Mouse (Mus musculus) ES-E14 (cell line): ENCODE results near the gene Dennd1a.

Experiments used
- CHD2 ChIP-seq: IDR thresholded peaks from 2 replicates; pipeline ENCODE4 v1.6.1; 2014; ENCODE audit warnings: mild to moderate bottlenecking, low read depth, low read length, inconsistent platforms
- HCFC1 ChIP-seq: IDR thresholded peaks from 2 replicates; pipeline ENCODE4 v1.6.1; 2012; ENCODE audit warnings: low read length, inconsistent platforms, borderline replicate concordance; ENCODE audit not compliant: insufficient read depth
- ZC3H11A ChIP-seq: IDR thresholded peaks from 2 replicates; pipeline ENCODE4 v1.6.1; 2012; ENCODE audit warnings: low read depth, mild to moderate bottlenecking, inconsistent platforms, low read length, borderline replicate concordance
- ZNF384 ChIP-seq: IDR thresholded peaks from 2 replicates; pipeline ENCODE4 v1.6.1; 2012; ENCODE audit warnings: low read depth, low read length, inconsistent platforms

GRCm38 (mm10) chr2:37799137-37799536 is 488.1 kb downstream of the Dennd1a start:
- no peak for TF ChIP-seq CHD2
- TF ChIP-seq ZNF384, result no peak
- TF ChIP-seq ZC3H11A, result no peak
- TF ChIP-seq HCFC1, result no peak
